Mouse (Mus musculus) testis, postnatal 14 days (tissue): ENCODE measurements around the gene Sox11.

ENCODE experiments used
- DNase-seq: peaks from one replicate; pipeline ENCODE4 v3.0.0; 2021; ENCODE audit warnings: low spot score

The Sox11 gene

GRCm38 (mm10) chr12:27341871-27342690, at the start of gene Sox11:
TSS of gene Sox11 (minus strand) at chr12:27342574.
- peak; percentile 35 for DNase-seq

- no peak for DNase-seq
These were observed 49.4 kb upstream of the Sox11 start for GRCm38 (mm10) chr12:27391652-27392305.

- DNase-seq = no peak
These were observed 48.1 kb upstream of the Sox11 start for GRCm38 (mm10) chr12:27390439-27390838.

GRCm38 (mm10) chr12:27389429-27389828, 47.1 kb upstream of the Sox11 start:
- DNase-seq = no peak

GRCm38 (mm10) chr12:27372505-27372904, 30.1 kb upstream of the Sox11 start:
- DNase-seq = no peak

- no peak for DNase-seq
These were observed 28.4 kb upstream of the Sox11 start for GRCm38 (mm10) chr12:27370756-27371155.

- no peak for DNase-seq
These were observed 25.1 kb upstream of the Sox11 start for GRCm38 (mm10) chr12:27367476-27367875.

GRCm38 (mm10) chr12:27363840-27364640, 21.7 kb upstream of the Sox11 start:
- DNase-seq = no peak

- no peak for DNase-seq
These were observed 14.8 kb upstream of the Sox11 start for GRCm38 (mm10) chr12:27357076-27357637.

GRCm38 (mm10) chr12:27356571-27356970, 14.2 kb upstream of the Sox11 start:
- DNase-seq = no peak

GRCm38 (mm10) chr12:27343606-27344410, 1.4 kb upstream of the Sox11 start:
- no peak for DNase-seq

- peak; percentile 88 for DNase-seq
These were observed 574 bp upstream of the Sox11 start for GRCm38 (mm10) chr12:27342691-27343605.

GRCm38 (mm10) chr12:27341130-27341870, 1.1 kb downstream of the Sox11 start:
- DNase-seq = peak; percentile 42

GRCm38 (mm10) chr12:27340451-27341035, 1.8 kb downstream of the Sox11 start:
- no peak for DNase-seq

GRCm38 (mm10) chr12:27339171-27339751, 3.1 kb downstream of the Sox11 start:
- DNase-seq = peak; percentile 47

- peak; percentile 31 for DNase-seq
These were observed 3.6 kb downstream of the Sox11 start for GRCm38 (mm10) chr12:27338721-27339170.

GRCm38 (mm10) chr12:27338116-27338515, 4.3 kb downstream of the Sox11 start:
- DNase-seq = no peak

- no peak for DNase-seq
These were observed 4.9 kb downstream of the Sox11 start for GRCm38 (mm10) chr12:27337482-27337881.

GRCm38 (mm10) chr12:27336801-27337200, 5.6 kb downstream of the Sox11 start:
- DNase-seq = no peak
